Mouse (Mus musculus) left cerebral cortex, adult 9 months (tissue): ENCODE data around the gene Poc1b.

ENCODE experiments used
- DNase-seq, 2 experiments: peaks; one replicate each; pipeline ENCODE4 v3.0.0; 2022; ENCODE audit warnings: low spot score in 2 of 2

The Poc1b gene

DNA sequence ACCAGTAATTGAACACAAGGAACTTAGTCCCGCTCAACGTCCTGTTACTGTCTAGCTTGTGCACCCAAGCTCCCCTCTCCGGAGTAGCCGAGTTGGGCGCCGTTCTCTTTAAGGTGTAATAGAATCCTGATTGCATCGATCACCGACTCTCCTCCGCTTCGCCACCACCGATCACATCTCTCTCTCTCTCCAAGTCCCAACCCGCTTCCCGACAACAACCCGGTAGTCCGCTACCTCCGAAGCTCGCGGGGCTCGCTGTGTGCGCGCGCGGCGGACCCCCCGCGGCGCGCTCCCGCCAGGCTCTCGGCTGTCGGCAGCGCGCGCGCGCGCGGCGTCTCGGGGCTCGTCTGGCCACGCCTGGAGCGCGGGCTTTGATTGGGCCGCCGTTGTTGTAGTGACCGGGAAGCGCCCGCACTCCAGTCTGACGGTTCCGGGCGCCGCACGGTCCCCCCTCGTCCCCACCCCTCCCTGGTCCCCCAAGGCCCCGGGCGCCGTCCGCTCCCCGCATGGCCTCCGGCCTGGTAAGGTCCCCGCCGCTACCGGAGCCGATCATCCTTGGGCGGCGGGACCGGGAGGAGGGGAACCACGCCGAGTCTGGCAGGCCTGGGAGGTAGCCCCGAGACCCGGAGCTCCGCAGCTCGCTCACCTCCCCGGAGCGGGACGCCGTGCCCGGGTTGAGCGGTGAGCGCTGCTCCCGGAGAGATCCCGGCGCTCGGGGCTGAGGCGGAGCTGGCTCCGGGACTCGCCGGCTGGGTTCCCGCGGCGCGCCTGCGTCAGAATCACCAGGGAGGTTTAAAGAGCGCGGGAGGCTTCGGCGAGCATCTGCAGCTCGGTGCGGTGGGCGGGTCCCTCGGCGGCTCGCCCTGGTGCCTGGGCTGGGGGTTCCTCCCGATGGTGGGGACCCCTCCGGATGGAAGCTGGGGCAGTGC lies at the start of gene Poc1b:
TSS of gene Poc1b (plus strand) at position 334 of the 929 bp plus-strand sequence.
- DNase-seq = peak in 1 of 2 experiments; percentile 74

DNA sequence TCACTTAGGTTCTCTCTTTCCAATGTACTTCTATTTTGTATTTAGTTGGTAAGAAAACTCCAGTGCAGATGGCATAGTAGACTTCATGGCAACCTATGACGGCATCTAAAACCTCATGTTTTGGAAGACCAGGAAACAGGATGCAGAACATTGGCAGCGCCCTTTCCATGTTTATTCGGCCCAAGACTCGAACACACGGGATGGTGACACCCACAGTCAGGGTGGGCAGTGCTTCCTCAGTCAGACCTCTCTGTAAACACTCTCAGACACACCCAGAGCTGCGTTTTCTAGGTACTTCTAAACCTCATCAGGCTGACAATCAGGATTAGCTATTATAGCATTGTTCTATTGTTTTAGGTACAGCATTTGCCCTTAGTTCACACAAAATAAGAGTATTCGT lies 46.2 kb upstream of the Poc1b start:
- no peak for DNase-seq

DNA sequence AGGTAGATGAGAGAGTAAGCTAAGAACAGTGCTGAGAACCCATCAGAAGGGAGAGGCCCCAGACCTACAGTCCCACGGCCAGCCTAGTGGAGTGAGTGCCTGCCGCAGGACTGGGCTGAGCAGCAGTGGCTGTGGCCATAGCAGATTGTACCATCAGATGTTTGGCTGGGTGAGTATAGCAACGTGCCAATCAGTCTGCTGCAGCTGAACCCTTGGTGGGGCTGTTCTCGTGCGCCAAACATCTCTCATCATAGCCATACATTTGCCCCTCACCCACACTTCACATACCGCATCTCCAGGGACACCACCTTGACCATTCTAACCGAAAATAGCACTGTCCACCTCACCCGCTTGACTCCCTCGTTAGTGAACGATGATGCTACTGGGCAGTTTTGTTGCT lies 45.4 kb upstream of the Poc1b start:
- DNase-seq = no peak

DNA sequence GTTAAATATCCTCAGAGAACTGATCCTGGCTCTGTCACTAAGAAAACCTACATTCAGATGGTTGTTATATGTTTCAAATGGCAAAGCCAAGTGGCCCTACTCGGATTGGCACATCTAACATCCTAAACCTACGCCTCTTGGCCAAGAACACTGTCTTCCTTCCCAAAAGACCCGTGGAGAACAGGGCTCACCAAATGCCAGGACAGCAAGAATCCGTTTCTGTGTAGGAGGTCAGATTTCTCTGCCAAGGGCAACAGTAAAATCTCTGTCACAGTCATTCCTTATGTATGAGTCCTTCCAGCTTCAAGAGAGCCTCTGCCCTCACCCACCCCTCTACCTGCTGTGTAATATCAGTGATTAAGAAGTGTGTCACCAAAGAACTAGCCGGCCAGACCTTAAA lies 44.3 kb upstream of the Poc1b start:
- DNase-seq = no peak

DNA sequence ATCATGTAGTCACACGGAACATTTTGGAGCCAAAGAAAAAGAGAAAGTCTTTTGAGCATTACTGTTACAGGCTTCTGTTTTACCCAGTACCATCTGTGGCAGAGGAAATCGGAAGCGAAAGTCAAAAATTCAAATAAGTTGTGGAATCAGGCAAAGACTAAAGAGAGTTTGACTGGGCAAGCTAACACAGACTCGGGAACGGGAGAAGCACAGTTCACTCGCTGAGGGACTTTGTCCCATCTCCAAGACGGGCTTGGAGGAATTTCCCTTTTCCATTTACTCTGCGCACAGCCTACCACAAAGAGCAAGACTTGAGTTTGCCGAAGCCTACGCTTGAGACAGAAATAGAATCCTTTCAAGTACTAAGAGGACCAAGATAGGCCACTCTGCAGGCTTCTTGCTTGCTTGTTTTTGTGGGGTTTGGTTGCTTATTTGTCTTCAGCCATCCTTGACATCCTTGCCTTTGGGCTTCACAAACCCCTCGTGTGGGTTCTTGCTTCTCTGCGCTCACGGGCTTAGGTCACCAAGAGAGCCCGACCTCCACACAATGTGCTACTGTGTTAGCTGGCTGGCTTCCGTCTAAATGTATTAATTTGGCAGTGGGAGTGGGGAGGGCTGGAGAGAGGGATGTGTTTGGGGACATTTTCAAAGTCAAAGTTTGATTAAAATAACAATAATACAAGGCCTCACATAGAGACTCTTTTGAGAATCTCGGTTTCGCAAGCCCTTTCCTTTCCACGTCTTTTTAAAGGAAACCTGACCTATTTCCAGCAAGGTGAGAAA lies 30.5 kb upstream of the Poc1b start:
- DNase-seq = peak in 1 of 2 experiments; percentile 53

DNA sequence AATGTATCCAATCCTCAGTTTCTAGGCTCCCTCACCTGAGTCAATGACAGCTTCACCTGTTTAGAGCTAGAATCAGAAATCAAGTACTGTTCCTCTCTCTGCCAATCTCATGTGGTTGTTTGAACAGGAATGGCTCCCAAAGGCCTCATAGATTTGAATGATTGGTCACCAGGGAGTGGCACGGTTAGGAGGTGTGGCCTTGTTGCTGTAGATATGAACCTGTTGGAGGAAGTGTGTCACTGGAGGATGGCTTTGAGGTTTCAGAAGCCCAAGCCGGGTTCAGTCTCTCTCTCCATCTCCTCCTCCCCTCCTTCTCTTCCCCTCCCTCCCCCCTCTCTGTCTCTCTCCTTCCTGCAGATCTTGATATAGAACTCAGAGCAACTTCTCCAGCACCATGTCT lies 28.2 kb upstream of the Poc1b start:
- DNase-seq = no peak

DNA sequence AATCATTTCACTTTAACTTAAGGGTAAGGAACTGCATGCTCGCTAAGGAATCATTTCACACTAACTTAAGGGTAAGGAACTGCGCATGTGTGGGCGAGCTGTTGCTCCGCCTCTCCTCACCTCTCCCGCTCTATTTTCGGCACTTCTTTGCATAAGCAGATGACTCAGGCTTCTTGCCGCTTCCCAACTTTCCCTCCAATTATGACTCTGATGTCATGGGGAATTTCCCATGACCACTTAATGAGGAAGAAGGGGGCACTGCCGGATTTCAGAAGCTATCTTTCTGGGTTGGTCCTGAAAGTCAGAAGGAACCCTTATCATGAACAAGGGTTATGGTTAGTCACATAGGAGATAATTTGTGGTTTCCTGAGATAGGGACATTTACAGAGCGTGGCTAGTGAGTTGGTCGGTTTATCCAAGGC lies 25.3 kb upstream of the Poc1b start:
- DNase-seq = peak; percentile 63 to 71

DNA sequence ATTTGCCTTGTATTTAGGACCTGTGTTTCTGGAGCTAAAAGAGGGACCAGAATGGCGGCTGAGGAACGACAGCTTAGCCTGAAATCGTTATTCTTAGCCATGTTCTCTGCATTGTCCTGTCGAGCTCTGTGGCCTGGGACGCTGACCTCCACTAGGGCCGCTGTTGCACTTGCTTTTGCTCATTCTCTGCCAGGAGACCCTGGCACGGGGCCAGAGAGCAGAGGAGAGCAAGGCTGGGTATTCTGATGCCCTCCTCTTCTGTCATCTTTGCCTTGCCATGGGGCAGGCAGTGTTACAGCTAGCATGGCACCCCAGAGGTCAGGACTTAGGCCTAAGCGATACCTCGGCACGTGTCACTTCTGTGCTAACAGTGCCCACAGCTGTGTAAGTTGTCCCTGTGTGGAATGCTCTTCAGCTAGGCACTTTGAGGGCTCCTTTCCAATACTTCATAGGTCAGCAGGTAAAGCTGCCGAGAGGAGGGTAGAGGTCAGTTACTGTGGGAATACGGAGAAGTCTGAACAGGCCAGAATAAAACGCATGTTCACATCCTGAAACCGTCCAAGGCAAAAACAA lies 23.3 kb upstream of the Poc1b start:
- peak in 1 of 2 experiments; percentile 2 for DNase-seq

DNA sequence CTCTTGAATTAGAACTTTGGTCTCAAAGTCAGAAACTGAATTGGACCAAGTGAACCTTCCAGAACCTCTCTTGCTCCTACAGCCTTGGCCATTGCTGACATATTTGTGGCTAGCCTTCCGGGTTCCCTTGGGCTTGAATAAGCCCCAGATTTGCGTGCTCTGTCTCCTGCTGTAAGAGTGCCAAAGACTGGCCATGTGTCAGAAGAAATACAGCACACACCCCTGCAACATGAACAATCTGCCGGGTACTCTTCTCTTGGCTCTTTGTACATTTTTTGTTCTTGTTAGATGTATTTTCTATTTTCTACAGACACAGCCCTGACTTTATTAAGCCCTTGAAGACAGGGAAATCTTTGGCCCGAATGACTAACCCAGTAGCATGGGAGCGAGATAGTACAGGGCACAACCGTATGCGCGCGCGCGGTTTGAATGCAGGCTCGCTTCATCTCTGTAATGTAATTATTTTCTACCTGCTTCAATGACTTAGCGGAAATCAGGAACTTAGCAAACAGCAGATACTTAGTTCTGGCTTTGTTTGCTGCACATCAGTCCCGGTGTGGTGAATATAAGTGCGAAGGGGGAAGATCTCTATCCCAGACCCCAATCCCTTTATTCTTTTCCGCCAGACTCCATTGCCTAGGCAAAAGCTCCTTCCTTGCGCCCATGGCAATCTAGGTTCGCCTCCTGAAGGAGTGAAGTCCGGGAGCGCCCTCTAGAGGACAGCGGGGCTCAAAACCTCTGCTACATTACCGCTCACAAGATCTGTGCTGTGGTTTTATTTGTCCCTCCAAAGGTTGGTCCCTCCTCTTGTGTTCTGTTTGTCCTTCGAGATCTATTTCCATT lies 22.2 kb upstream of the Poc1b start:
- DNase-seq = peak in 1 of 2 experiments; percentile 92

DNA sequence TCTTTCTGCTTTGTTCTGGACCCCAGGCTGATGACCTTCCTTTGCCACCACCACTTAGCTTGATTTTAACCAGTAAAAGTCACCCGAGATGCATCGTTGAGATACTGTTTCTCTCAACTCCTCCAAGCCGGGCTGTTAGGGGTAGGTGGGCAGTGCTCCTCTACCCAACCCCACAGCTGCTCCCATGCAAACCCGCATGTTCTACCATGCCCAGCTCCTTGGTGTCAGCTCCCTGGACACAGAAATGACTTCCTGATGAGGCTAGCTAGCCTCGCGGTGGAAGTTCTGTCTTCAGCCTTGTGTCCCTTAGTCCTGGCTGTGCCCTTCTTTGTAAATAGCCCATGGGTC lies 21.6 kb upstream of the Poc1b start:
- no peak for DNase-seq

DNA sequence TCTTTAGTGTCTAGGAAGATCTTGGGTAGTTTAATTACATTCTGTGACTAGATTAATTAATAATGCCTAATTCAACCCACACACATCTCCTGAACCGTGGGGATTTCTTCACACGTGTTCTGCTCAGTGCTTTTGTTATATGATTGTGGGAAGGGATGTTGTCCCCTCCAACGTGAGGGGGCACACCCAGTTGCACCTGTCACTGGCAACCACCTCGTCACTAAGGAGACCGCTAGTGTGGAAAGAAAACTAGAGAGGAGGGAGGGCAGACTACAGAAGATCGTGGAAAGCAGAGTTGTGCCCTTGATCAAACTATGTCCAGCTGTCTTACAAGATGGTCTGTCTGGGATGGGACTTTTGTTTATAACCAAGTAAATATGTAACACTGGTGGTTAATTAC lies 20.8 kb upstream of the Poc1b start:
- DNase-seq = peak in 1 of 2 experiments; percentile 1

DNA sequence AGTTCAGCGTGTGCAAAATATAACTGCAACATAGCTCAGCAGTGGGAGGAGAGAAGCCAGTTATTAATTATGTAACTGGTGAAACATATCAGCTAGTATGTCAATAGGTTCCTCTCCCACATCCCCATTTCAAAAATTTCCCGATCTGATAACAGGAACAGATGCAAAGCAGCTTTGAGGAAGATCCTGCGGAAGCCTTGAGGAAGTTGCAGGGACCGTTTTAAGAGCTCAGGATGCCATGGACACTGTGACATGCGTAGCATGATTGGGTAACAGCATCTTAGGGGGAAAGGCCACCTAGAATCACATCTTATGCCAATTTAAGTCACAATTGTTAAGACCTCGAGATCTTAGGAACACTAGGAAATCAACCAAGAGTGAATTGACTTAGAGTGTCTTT lies 16.9 kb upstream of the Poc1b start:
- peak in 1 of 2 experiments; percentile 1 for DNase-seq

DNA sequence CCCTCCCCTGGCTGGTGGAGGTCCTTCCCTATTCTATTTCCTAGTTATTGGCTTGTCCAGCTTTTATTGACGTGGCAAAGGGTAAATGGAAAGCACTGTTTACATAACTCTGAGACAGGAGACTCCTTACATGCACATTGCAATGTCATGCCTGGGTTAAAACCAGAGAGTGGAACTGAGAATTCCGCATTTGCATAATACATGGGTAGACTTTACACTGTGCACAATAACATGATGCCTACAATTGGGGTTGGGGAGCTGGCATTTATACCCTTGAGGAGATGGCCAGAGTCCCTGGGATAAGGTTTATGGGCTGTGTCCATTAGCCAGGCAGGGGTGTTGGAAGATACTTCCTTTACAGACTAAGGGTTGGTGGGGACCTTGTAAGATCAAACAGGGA lies 13.5 kb upstream of the Poc1b start:
- no peak for DNase-seq

DNA sequence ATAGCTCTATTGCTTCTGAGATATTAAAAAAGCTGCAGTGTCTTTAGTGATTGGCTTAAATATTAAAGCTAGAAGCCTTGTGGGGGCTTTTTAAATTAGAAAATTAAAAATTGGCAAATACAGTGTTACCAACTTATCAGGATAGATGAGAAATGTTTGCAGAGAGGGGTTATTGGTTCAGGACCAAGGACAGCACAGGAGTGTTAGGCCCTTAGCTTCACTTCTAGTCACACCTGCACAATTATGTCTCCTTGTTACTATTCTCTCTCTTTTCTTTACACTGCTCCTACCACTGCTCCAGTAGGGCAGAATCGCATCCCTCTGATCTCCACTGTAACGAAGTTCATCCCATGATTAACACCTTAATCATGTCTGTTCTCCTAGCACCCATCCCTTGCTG lies 11.7 kb upstream of the Poc1b start:
- no peak for DNase-seq

DNA sequence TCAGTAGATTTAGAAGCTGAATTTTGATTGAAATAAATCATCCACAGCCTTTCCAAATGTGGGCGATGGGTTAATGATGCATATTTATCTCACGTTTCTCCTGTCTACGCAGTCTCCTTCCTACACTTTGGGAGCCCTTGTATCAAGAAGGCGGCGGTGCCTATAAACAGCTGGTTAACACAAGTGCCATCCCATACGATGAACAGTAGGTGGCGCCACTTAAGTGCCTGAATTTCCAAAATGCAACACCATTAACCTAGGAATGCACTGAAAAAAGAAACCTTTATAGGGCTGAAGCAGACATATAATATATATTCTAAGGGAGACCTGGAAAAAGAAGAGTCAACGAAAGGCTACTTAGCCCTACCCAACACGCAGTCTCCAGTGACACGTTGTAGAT lies 9.5 kb upstream of the Poc1b start:
- peak in 1 of 2 experiments; percentile 64 for DNase-seq

DNA sequence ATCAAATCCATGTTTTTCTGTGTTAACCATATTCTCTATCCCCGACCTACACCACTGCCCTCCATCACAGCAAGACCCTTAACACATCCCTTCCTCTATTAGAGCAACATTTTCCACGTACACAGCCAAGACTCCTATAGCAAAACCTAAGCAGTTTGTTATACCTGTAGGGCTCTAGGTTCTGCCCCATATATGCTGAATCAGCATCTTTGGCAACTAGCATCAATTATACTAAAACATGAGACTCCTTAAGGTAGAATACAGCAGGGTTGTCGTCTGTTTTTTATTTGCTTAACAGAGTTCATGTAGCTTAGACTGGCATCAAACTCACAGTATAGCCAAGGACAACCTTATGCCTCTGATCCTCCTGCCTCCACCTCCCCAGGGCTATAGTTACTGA lies 1.3 kb upstream of the Poc1b start:
- no peak for DNase-seq

DNA sequence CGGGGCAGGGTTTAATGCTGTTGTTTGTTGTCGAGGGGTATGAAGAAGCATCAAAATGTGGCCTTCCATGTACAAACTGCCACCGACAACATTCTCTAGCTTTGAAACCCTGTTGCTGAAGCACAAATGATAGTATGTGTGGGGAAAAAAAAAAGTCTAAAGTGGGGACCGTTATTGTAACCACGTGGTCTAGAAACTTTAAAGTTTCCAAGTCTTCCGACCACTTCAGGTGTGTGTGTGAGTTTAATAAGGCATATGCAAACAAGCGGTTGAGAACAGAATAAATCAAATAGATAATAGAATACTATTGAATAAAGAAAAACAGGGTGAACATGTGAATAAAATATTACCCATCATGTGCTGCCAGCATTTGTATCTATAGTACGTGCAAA lies 529 bp upstream of the Poc1b start:
- DNase-seq = no peak

DNA sequence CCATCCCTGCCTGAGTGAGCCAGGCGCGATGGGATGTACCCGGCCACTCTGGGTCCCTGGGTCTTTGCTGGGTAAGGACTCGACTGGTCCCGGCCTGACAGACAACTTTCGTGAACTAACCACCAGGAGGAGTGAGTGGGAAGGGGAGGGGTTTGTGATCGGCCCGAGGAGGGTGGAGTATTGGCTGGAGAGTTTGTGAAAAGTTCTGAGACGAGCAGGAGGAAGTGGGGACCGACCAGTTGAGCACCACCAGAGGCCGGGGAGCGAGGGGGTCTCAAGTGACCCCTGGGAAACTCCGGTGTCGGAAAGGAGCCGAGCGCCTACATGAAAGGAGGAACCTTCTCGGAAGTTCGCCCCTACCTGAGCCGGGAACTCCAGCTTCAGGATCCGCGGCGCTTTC lies 1.1 kb downstream of the Poc1b start, which contains the start of gene Galnt4:
TSS of gene Galnt4 (plus strand) at position 196 of the 400 bp plus-strand sequence.
- DNase-seq = peak in 1 of 2 experiments; percentile 65

DNA sequence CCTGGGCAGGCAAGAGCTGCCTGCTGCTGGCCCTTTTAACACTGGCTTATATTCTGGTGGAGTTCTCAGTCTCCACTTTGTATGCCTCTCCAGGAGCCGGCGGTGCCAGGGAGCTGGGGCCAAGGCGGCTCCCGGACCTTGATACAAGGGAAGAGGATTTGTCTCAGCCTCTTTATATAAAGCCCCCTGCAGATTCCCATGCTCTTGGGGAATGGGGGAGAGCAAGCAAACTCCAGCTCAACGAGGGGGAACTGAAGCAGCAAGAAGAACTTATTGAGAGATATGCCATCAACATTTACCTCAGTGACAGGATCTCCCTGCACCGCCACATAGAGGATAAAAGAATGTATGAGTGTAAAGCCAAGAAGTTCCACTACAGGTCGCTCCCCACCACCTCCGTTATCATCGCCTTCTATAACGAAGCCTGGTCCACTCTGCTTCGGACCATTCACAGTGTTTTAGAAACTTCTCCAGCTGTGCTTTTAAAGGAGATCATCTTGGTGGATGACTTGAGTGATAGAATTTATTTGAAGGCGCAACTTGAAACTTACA lies 1.7 kb downstream of the Poc1b start:
- DNase-seq = no peak

DNA sequence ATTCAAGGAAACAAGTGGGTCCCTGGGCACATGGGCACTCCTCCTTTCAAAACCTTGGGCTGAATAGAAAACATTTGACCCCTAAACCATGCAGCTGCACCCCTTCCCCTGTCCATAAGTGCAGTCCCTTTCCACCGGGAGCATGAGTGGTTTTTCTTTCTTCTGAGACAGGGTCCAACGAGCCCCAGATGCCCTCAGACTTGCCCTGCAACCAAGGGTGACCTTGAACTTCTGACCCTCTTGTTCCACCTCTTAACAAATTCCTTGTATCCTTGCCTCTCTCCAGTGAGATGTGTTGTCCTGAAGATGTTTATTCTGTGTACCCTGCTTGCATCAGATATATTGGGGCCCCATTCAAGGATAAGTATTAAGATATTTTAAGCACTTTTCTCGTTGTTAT lies 6.7 kb downstream of the Poc1b start:
- DNase-seq = no peak

DNA sequence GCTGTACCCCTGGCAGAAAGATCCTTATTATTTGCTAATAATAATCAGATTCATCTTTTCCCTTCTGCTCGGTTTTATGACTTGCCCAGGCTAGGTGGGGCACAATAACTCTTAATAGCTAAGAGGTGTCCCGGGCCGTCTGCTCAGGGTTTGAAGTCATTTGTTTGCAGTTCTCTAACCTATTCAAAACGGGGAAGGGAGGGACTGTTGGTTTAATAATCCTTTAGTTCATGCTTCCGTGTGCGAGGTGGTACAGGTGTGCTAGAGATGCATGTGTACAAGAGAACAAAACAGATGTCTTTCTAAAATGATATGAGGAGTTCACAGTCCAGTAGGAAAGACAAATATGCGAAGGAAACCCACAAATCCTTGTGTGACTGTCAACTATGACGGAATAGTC lies 7.5 kb downstream of the Poc1b start:
- no peak for DNase-seq
